Mouse (Mus musculus): ENCODE results near the gene Card10.
"Not testable (repeated sequence)": the region's sequence is repeated elsewhere in the genome, so short reads cannot be mapped to it uniquely, and the experiment has no call there.

Card10 gene

GRCm38 (mm10) chr15:78802776-78803391, at the start of gene Card10:
Gene Card10, minus strand, starts transcription at chr15:78803042.
- DNase-seq (ENCODE audit: extremely low read depth, insufficient read length, low spot score): peak; percentile 77

GRCm38 (mm10) chr15:78851505-78852153, 48.8 kb upstream of the Card10 start:
- DNase-seq (ENCODE audit: extremely low read depth, insufficient read length, low spot score): peak; percentile 65

- DNase-seq (ENCODE audit: extremely low read depth, insufficient read length, low spot score): no peak
These were observed 48.1 kb upstream of the Card10 start for GRCm38 (mm10) chr15:78850944-78851343.

- no peak for DNase-seq (ENCODE audit: extremely low read depth, insufficient read length, low spot score)
These were observed 47.4 kb upstream of the Card10 start for GRCm38 (mm10) chr15:78850059-78850824.

GRCm38 (mm10) chr15:78849485-78849884, 46.6 kb upstream of the Card10 start:
- DNase-seq (ENCODE audit: extremely low read depth, insufficient read length, low spot score): no peak

- DNase-seq (ENCODE audit: extremely low read depth, insufficient read length, low spot score): no peak
These were observed 45.6 kb upstream of the Card10 start for GRCm38 (mm10) chr15:78848467-78848866.

GRCm38 (mm10) chr15:78846805-78847204, 44.0 kb upstream of the Card10 start:
- not testable (repeated sequence) for DNase-seq (ENCODE audit: extremely low read depth, insufficient read length, low spot score)

GRCm38 (mm10) chr15:78846352-78846751, 43.5 kb upstream of the Card10 start:
- no peak for DNase-seq (ENCODE audit: extremely low read depth, insufficient read length, low spot score)

GRCm38 (mm10) chr15:78845867-78846266, 43.0 kb upstream of the Card10 start:
- peak; percentile 65 for DNase-seq (ENCODE audit: extremely low read depth, insufficient read length, low spot score)

- peak; percentile 58 for DNase-seq (ENCODE audit: extremely low read depth, insufficient read length, low spot score)
These were observed 42.5 kb upstream of the Card10 start for GRCm38 (mm10) chr15:78845321-78845720.

- peak; percentile 88 for DNase-seq (ENCODE audit: extremely low read depth, insufficient read length, low spot score)
These were observed 41.9 kb upstream of the Card10 start for GRCm38 (mm10) chr15:78844791-78845190.

- DNase-seq (ENCODE audit: extremely low read depth, insufficient read length, low spot score): peak; percentile 63
These were observed 41.0 kb upstream of the Card10 start for GRCm38 (mm10) chr15:78843581-78844469.

- peak; percentile 87 for DNase-seq (ENCODE audit: extremely low read depth, insufficient read length, low spot score)
These were observed 39.7 kb upstream of the Card10 start, which contains the start of gene Cdc42ep1 for GRCm38 (mm10) chr15:78842371-78843163. Gene Cdc42ep1, plus strand, starts transcription at chr15:78842624.

GRCm38 (mm10) chr15:78841161-78841790, 38.4 kb upstream of the Card10 start:
- DNase-seq (ENCODE audit: extremely low read depth, insufficient read length, low spot score): no peak

- no peak for DNase-seq (ENCODE audit: extremely low read depth, insufficient read length, low spot score)
These were observed 37.9 kb upstream of the Card10 start for GRCm38 (mm10) chr15:78840751-78841150.

- no peak for DNase-seq (ENCODE audit: extremely low read depth, insufficient read length, low spot score)
These were observed 37.4 kb upstream of the Card10 start for GRCm38 (mm10) chr15:78840241-78840640.

GRCm38 (mm10) chr15:78839744-78840143, 36.9 kb upstream of the Card10 start:
- no peak for DNase-seq (ENCODE audit: extremely low read depth, insufficient read length, low spot score)

- peak; percentile 85 for DNase-seq (ENCODE audit: extremely low read depth, insufficient read length, low spot score)
These were observed 33.3 kb upstream of the Card10 start for GRCm38 (mm10) chr15:78836086-78836621.

Measured in 3134 (cell line).